28 mouse cellular contexts compared by ENCODE assay signal in genomic region chr1:72765046-72765810, GRCm38 (mm10). TPM values are rescaled to one million over a fixed set of nuclear protein-coding genes. Genes with fewer than 3 reads are reported as not detected.
DNase-seq lines count a peak whose midpoint lies in the region; ATAC-seq lines count a peak whose summit lies in the region.
"Had no signal": no experiment of that assay in that cellular context is flagged by ENCODE, and none has a peak within 500 bp of the region (broad histone marks: within the 10 kb centered on the region; RNA-seq: fewer than 3 reads in every experiment).

No protein-coding gene starts in this region.

- H3K27ac ChIP-seq in forebrain, embryonic 10.5 days: peak overlapping the region; percentile 57; the same call in 1 of the 2 replicates
- no peak overlapping the region for H3K27ac ChIP-seq in forebrain, embryonic 11.5 days (ENCODE audit: low read depth, low read length)
- H3K27ac ChIP-seq in forebrain, embryonic 15.5 days (replicated peaks): no peak overlapping the region
- H3K27ac ChIP-seq in midbrain, embryonic 13.5 days: no peak overlapping the region
- H3K27ac ChIP-seq in liver, embryonic 12.5 days: no peak overlapping the region
- no peak overlapping the region for H3K27ac ChIP-seq in neural tube, embryonic 15.5 days (replicated peaks)
- H3K27ac ChIP-seq: gastrocnemius, adult 2 months; heart, embryonic 15.5 days; hindbrain, embryonic 15.5 days; layer of hippocampus, adult 2 months; liver, embryonic 14.5 days; neural tube, embryonic 13.5 days had no signal

- H3K27me3 ChIP-seq in forebrain, embryonic 10.5 days (ENCODE audit: poor library complexity, severe bottlenecking): no peaks in the 10 kb centered on the region
- no peaks in the 10 kb centered on the region for H3K27me3 ChIP-seq in forebrain, embryonic 11.5 days (ENCODE audit: control insufficient read depth, insufficient read depth, low read length)
- no peaks in the 10 kb centered on the region for H3K27me3 ChIP-seq in forebrain, embryonic 15.5 days
- H3K27me3 ChIP-seq in midbrain, embryonic 13.5 days: no peaks in the 10 kb centered on the region
- H3K27me3 ChIP-seq in liver, embryonic 12.5 days (replicated peaks): no peaks in the 10 kb centered on the region
- H3K27me3 ChIP-seq in neural tube, embryonic 15.5 days (replicated peaks): no peaks in the 10 kb centered on the region
- H3K27me3 ChIP-seq: embryonic facial prominence, embryonic 13.5 days; heart, embryonic 15.5 days; hindbrain, embryonic 15.5 days; neural tube, embryonic 13.5 days; Patski had no signal

- no peaks in the 10 kb centered on the region for H3K9me3 ChIP-seq in forebrain, embryonic 10.5 days
- no peaks in the 10 kb centered on the region for H3K9me3 ChIP-seq in forebrain, embryonic 11.5 days (ENCODE audit: control insufficient read depth, low read length)
- no peaks in the 10 kb centered on the region for H3K9me3 ChIP-seq in forebrain, embryonic 15.5 days
- no peaks in the 10 kb centered on the region for H3K9me3 ChIP-seq in midbrain, embryonic 13.5 days
- no peaks in the 10 kb centered on the region for H3K9me3 ChIP-seq in liver, embryonic 12.5 days (replicated peaks)
- no peaks in the 10 kb centered on the region for H3K9me3 ChIP-seq in neural tube, embryonic 15.5 days (replicated peaks)
- H3K9me3 ChIP-seq: embryonic facial prominence, embryonic 13.5 days; heart, embryonic 15.5 days; hindbrain, embryonic 15.5 days; neural tube, embryonic 13.5 days had no signal

- ATAC-seq in forebrain, embryonic 11.5 days (replicated peaks; ENCODE audit: low FRiP score): no peak
- ATAC-seq in forebrain, embryonic 15.5 days (replicated peaks): 0 out of 2 replicates have a peak, but pooled peaks have one; percentile 19
- ATAC-seq in midbrain, embryonic 13.5 days: 0 out of 2 replicates have a peak, but pooled peaks have one; percentile 58
- ATAC-seq in liver, embryonic 12.5 days: no peak
- no peak for ATAC-seq in neural tube, embryonic 15.5 days (ENCODE audit: low FRiP score)
- ATAC-seq: activated CD4-positive, CD25-positive, alpha-beta regulatory T cell, adult 4 months; Patski had no signal

- H3K36me3 ChIP-seq in forebrain, embryonic 10.5 days (replicated peaks): no peaks in the 10 kb centered on the region
- H3K36me3 ChIP-seq in forebrain, embryonic 11.5 days (ENCODE audit: control insufficient read depth, insufficient read depth, low read length): no peaks in the 10 kb centered on the region
- no peaks in the 10 kb centered on the region for H3K36me3 ChIP-seq in forebrain, embryonic 15.5 days
- H3K36me3 ChIP-seq in midbrain, embryonic 13.5 days: no peaks in the 10 kb centered on the region
- no peaks in the 10 kb centered on the region for H3K36me3 ChIP-seq in liver, embryonic 12.5 days
- H3K36me3 ChIP-seq in neural tube, embryonic 15.5 days: no peaks in the 10 kb centered on the region
- H3K36me3 ChIP-seq: embryonic facial prominence, embryonic 13.5 days; heart, embryonic 15.5 days; hindbrain, embryonic 15.5 days; neural tube, embryonic 13.5 days had no signal

- no peak for DNase-seq in forebrain, embryonic 10.5 days (ENCODE audit: extremely low spot score, low spot score)
- DNase-seq in forebrain, embryonic 11.5 days (ENCODE audit: low spot score): no peak
- DNase-seq in right cerebral cortex, postnatal 25 days: no peak
- DNase-seq in kidney, postnatal 4 days: no peak
- DNase-seq: adrenal gland, adult 8-10 months; cerebellum, adult 2 months; cerebellum, postnatal 25 days; gastrocnemius, adult 2 months; kidney, adult 2 months; kidney, postnatal 10 days; lung, embryonic 14.5 days; lung, postnatal 36 days; right cerebral cortex, postnatal 14 days; spleen, adult 18-20 months had no signal

- no peak overlapping the region for H3K9ac ChIP-seq in forebrain, embryonic 11.5 days (ENCODE audit: low read length)
- H3K9ac ChIP-seq in forebrain, embryonic 15.5 days (replicated peaks): no peak overlapping the region
- no peak overlapping the region for H3K9ac ChIP-seq in midbrain, embryonic 13.5 days (replicated peaks)
- H3K9ac ChIP-seq in liver, embryonic 12.5 days: no peak overlapping the region
- no peak overlapping the region for H3K9ac ChIP-seq in neural tube, embryonic 15.5 days (replicated peaks)
- H3K9ac ChIP-seq: heart, embryonic 15.5 days; hindbrain, embryonic 15.5 days; liver, embryonic 14.5 days; lung, embryonic 14.5 days; neural tube, embryonic 13.5 days had no signal

- H3K4me3 ChIP-seq in forebrain, embryonic 10.5 days: no peak overlapping the region
- H3K4me3 ChIP-seq in forebrain, embryonic 11.5 days (ENCODE audit: low read depth, low read length): no peak overlapping the region
- H3K4me3 ChIP-seq in forebrain, embryonic 15.5 days: no peak overlapping the region
- no peak overlapping the region for H3K4me3 ChIP-seq in midbrain, embryonic 13.5 days (replicated peaks)
- no peak overlapping the region for H3K4me3 ChIP-seq in liver, embryonic 12.5 days
- H3K4me3 ChIP-seq in neural tube, embryonic 15.5 days (replicated peaks): no peak overlapping the region
- H3K4me3 ChIP-seq: embryonic facial prominence, embryonic 13.5 days; erythroblast, embryonic 14.5 days; gastrocnemius, adult 2 months; heart, embryonic 15.5 days; hindbrain, embryonic 15.5 days; layer of hippocampus, adult 2 months; myocyte; neural tube, embryonic 13.5 days had no signal

- H3K4me2 ChIP-seq in forebrain, embryonic 11.5 days (ENCODE audit: low read depth, low read length, severe bottlenecking): no peak overlapping the region
- H3K4me2 ChIP-seq in forebrain, embryonic 15.5 days (replicated peaks): no peak overlapping the region
- H3K4me2 ChIP-seq in midbrain, embryonic 13.5 days (replicated peaks): peak overlapping the region; percentile 29
- H3K4me2 ChIP-seq in liver, embryonic 12.5 days: no peak overlapping the region
- H3K4me2 ChIP-seq in neural tube, embryonic 15.5 days: no peak overlapping the region
- H3K4me2 ChIP-seq: embryonic facial prominence, embryonic 13.5 days; heart, embryonic 15.5 days; hindbrain, embryonic 15.5 days; lung, embryonic 14.5 days; neural tube, embryonic 13.5 days had no signal

- 76% methylated on average over 20 of the region's 20 CpGs for WGBS in forebrain, embryonic 10.5 days
- 74% methylated on average over 20 of the region's 20 CpGs for WGBS in forebrain, embryonic 11.5 days
- WGBS in forebrain, embryonic 15.5 days: 62% methylated on average over 19 of the region's 20 CpGs
- 60% methylated on average over 19 of the region's 20 CpGs for WGBS in midbrain, embryonic 13.5 days
- 73% methylated on average over 20 of the region's 20 CpGs for WGBS in liver, embryonic 12.5 days (ENCODE audit: insufficient replicate concordance)
- WGBS in neural tube, embryonic 15.5 days: 73% methylated on average over 19 of the region's 20 CpGs

- H3K4me1 ChIP-seq in forebrain, embryonic 10.5 days: peaks cover 21% of the 10 kb centered on the region
- 0 out of 2 replicates have a peak, but pooled peaks cover 3% of the 10 kb centered on the region for H3K4me1 ChIP-seq in forebrain, embryonic 11.5 days (replicated peaks; ENCODE audit: control insufficient read depth, insufficient read depth, low read length)
- H3K4me1 ChIP-seq in forebrain, embryonic 15.5 days: peaks cover 13% of the 10 kb centered on the region
- H3K4me1 ChIP-seq in midbrain, embryonic 13.5 days (replicated peaks): peaks cover 15% of the 10 kb centered on the region
- no peaks in the 10 kb centered on the region for H3K4me1 ChIP-seq in liver, embryonic 12.5 days
- no peaks in the 10 kb centered on the region for H3K4me1 ChIP-seq in neural tube, embryonic 15.5 days
- H3K4me1 ChIP-seq: heart, embryonic 15.5 days; hindbrain, embryonic 15.5 days; neural tube, embryonic 13.5 days had no signal

RNA-seq across cellular contexts. Expression of gene Rpl37a, which starts 54.1 kb away (rescaled TPM):
- polyA plus RNA-seq in forebrain, embryonic 10.5 days (2016; fragmentation: Nextera tagmentation; extraction: Ambion mirVana): 1,402 and 1,403 TPM in 2 replicates
- polyA plus RNA-seq in forebrain, embryonic 11.5 days (2014; fragmentation: Nextera tagmentation; extraction: Ambion mirVana): 1,332 and 1,456 TPM in 2 replicates
- 1,140 and 1,234 TPM in 2 replicates for polyA plus RNA-seq in forebrain, embryonic 15.5 days (2015; fragmentation: Nextera tagmentation; extraction: Ambion mirVana)
- polyA plus RNA-seq in midbrain, embryonic 13.5 days (2015; fragmentation: Nextera tagmentation; extraction: Ambion mirVana): 1,218 and 1,294 TPM in 2 replicates
- polyA plus RNA-seq in liver, embryonic 12.5 days (2016; fragmentation: Nextera tagmentation; extraction: Ambion mirVana): 1,480 and 1,497 TPM in 2 replicates
- polyA plus RNA-seq in neural tube, embryonic 15.5 days (2015; fragmentation: Nextera tagmentation; extraction: Ambion mirVana): 1,001 and 1,078 TPM in 2 replicates

RNA-seq across cellular contexts. Expression of gene Igfbp2, which starts 59.1 kb away (rescaled TPM):
- 742 and 777 TPM in 2 replicates for polyA plus RNA-seq in forebrain, embryonic 10.5 days (2016; fragmentation: Nextera tagmentation; extraction: Ambion mirVana)
- polyA plus RNA-seq in forebrain, embryonic 11.5 days (2014; fragmentation: Nextera tagmentation; extraction: Ambion mirVana): 708 and 809 TPM in 2 replicates
- 336 and 343 TPM in 2 replicates for polyA plus RNA-seq in forebrain, embryonic 15.5 days (2015; fragmentation: Nextera tagmentation; extraction: Ambion mirVana)
- polyA plus RNA-seq in midbrain, embryonic 13.5 days (2015; fragmentation: Nextera tagmentation; extraction: Ambion mirVana): 294 and 385 TPM in 2 replicates
- 12.4 and 14.3 TPM in 2 replicates for polyA plus RNA-seq in liver, embryonic 12.5 days (2016; fragmentation: Nextera tagmentation; extraction: Ambion mirVana)
- 278 and 341 TPM in 2 replicates for polyA plus RNA-seq in neural tube, embryonic 15.5 days (2015; fragmentation: Nextera tagmentation; extraction: Ambion mirVana)
- polyA plus RNA-seq: activated CD4-positive, CD25-positive, alpha-beta regulatory T cell, adult 4 months had no signal

Comparison
In these comparisons a context has a peak if more than half of its experiments do, and no peak if none do; other contexts are left out.
1. ATAC-seq: peak in forebrain, embryonic 15.5 days (single experiment) and midbrain, embryonic 13.5 days (single experiment); none in forebrain, embryonic 11.5 days (single experiment), liver, embryonic 12.5 days (single experiment) and neural tube, embryonic 15.5 days (single experiment).
2. RNA of gene Igfbp2, which starts 59.1 kb away (polyA plus RNA-seq): 742 to 777 TPM in forebrain, embryonic 10.5 days, 708 to 809 TPM in forebrain, embryonic 11.5 days, 294 to 385 TPM in midbrain, embryonic 13.5 days, 336 to 343 TPM in forebrain, embryonic 15.5 days and 278 to 341 TPM in neural tube, embryonic 15.5 days; 12.4 to 14.3 TPM in liver, embryonic 12.5 days; every median in the first group is over 10 times any median in the second.